Mouse (Mus musculus) gastrocnemius, adult 8-10 months (tissue): ENCODE results near the gene Nfkb1. TPM values are rescaled to one million over a fixed set of nuclear protein-coding genes. Genes with fewer than 3 reads are reported as not detected.

Source experiments
- DNase-seq, 2 experiments: peaks; one replicate each; pipeline ENCODE4 v3.0.0; 2022; ENCODE audit warnings: low spot score in 2 of 2
- total RNA-seq, 4 experiments: library from RNA; stranded (reverse); gene quantifications; 2 replicates each; pipeline ENCODE4 v1.2.4; 2022

The Nfkb1 gene
- total RNA-seq, 4 experiments from 2014 or later, result 17.2 to 21.6 (median 19.0) TPM

DNA sequence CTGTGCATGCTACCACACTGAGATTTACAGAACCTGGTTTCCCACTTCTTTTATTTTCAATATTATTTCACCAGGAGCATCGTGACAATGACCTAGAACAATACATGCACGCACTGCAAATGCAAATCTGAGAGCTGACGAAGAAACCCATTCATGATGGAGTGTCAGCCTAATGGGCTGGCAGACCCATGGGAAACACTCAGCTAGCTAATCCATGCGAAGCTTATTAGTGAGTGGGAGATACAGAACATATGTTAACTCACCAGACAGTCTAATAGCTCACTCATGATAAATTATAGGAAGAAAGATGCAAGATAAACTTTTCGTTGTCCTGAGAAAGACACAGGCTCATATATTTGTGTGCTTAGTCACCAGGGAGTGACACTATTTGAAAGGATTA, 19.2 kb downstream of the Nfkb1 start:
- DNase-seq, result no peak

- no peak for DNase-seq
Observed at GRCm38 (mm10) chr3:135670869-135671268, 20.5 kb downstream of the Nfkb1 start.

GRCm38 (mm10) chr3:135667084-135667483, 24.3 kb downstream of the Nfkb1 start:
- DNase-seq, result no peak

DNA sequence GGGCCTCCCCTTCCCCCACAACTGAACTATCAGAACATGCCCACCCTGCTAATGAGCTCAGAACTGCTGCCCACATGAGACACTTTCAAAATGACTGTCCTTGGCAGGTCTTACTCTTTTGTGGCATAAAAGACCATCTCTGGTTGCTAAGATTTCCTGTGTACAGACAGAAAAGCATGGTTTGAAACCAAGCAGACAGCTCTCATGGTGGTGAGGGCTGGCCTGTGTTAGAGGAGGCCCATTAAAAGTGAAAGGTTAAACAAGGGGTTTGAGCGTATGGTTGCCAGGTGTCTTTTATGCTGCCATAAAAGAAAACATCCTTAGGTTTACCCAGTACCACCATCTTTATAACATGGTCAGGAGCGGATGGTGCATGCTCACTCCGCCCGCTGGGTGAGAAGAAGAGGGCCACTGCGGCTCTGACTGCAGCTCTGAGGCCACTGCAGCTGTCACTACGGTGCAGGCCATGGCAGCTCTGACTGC, 25.5 kb downstream of the Nfkb1 start:
- no peak for DNase-seq

GRCm38 (mm10) chr3:135662139-135662864, 29.0 kb downstream of the Nfkb1 start:
- DNase-seq, result no peak

DNA sequence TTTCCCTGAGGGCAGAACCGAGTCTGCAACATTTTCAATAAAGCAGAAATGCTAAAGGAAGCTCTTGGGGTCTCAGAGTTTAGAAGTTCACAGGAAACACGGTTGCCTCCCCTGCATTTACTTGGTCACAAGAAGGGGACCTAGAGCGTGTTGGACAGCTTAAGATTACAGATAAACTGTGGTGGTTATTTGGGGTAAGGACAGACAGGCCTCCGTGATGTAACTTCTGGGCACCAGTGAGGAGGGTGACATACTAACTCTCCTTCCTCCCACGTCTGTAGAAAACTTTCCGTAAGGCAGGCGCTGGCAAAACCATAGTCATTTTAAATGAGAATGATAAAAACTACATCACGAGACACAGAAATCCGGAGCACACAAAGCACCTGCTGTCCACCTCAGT, 29.6 kb downstream of the Nfkb1 start:
- no peak for DNase-seq

DNA sequence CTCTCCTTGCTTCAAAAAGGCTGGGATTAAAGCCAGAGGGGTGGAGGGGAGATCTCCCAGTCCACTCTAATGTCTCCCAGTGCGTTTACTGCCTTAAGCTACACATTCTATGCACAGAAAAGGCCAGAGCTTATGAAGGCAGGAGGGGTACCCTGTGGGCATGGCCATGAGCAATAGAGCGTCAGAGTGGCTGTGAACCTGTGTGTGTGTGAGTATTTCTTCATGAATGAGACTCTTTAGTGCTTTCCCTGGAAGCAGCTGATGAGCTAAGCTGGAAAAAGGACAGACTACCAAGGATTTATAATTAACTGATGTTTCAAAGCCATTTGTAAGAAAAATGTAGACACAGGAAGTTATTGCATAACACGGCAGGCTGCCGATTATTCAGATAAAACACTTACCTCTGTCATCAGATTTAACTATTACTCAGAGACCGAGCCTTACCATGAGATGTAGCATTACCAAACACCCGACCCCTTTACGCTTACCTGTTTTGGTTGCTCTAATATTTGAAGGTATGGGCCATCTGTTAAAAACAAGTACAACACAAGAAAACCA, 32.7 kb downstream of the Nfkb1 start:
- DNase-seq, result no peak

DNA sequence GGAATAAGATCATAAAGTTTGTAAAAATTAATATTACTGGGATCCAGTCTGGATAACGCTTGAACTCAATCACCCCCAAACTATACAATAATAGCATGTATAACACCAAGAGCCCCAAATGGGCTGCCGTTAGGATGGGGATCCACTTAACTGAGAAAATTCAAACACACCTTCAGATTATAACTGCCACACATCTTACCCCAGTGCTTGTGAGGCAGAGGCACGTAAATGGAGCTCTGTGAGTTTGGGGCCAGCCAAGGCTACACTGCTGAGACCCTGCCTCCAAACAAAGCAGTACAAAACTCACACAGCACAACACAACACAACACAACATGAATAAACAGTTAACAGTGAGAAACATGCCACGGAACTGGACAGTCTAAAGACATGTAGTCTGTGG, 35.2 kb downstream of the Nfkb1 start:
- DNase-seq, result no peak

DNA sequence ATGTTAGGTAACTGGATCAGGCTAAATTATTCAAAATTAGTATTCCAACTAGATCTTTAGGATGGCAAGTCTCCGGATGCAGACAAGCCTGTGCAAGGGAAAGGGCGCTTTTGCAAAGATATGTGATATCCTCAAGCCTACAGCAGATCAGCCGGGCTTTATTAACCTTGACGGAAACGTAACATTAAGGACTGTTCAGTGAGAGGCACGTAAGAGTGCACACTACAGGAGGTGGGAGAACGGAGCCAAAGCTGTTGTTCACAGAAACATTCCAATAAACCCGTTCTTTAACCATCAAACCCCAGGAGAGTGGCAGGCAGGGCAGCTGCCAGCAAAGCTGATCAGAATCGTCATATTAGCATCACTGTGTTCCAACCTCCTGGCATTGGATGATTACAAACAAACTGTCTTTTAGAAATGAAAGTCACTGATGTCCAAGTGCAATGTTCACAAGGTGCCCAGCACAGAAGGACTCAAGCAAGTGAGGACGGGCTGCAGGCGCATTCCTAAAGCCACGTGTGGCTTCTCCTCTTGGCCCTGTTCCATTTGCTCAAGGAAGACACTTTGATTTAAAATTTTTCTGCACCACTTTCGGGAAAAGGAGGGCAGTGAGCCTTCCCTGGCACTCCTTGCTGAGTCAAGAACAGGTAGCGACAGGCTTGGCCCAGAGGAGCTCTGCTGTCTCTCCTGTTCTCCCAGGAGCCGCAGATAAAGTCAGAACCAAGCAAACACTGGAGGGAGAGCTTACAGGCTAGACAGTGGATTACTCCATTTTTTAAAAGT, 40.4 kb downstream of the Nfkb1 start:
- no peak for DNase-seq

- no peak for DNase-seq
Observed at GRCm38 (mm10) chr3:135649809-135650208, 41.5 kb downstream of the Nfkb1 start.

GRCm38 (mm10) chr3:135648501-135648900, 42.8 kb downstream of the Nfkb1 start:
- DNase-seq, result no peak

GRCm38 (mm10) chr3:135646622-135647021, 44.7 kb downstream of the Nfkb1 start:
- no peak for DNase-seq

- no peak for DNase-seq
Observed at GRCm38 (mm10) chr3:135644971-135645370, 46.4 kb downstream of the Nfkb1 start.

GRCm38 (mm10) chr3:135641623-135641915, 49.8 kb downstream of the Nfkb1 start:
- no peak for DNase-seq

- no peak for DNase-seq
Observed at GRCm38 (mm10) chr3:135640856-135641622, 50.3 kb downstream of the Nfkb1 start.

DNA sequence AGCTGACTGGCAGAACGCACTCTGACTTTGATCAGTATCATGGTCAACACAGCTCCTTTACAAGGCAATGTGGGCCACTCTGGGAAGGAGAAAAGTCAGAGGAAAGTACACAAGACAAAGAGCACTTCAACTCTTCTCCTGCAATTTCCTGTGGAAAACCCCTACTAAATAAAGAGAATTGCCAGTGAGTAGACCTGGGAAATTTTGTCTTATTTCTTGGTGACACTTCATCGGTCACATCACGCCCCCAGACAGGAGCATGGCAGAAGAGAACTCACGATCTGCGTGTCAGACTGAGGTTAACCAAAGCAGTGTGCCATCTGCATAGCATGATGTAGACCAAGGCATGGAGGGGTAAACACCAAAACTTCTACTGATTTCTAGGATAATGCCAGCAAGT, 51.1 kb downstream of the Nfkb1 start:
- no peak for DNase-seq

- DNase-seq, result no peak
Observed at GRCm38 (mm10) chr3:135637592-135637991, 53.8 kb downstream of the Nfkb1 start.

- DNase-seq, result no peak
Observed at GRCm38 (mm10) chr3:135636454-135636853, 54.9 kb downstream of the Nfkb1 start.

- no peak for DNase-seq
Observed at GRCm38 (mm10) chr3:135635646-135636434, 55.5 kb downstream of the Nfkb1 start.

DNA sequence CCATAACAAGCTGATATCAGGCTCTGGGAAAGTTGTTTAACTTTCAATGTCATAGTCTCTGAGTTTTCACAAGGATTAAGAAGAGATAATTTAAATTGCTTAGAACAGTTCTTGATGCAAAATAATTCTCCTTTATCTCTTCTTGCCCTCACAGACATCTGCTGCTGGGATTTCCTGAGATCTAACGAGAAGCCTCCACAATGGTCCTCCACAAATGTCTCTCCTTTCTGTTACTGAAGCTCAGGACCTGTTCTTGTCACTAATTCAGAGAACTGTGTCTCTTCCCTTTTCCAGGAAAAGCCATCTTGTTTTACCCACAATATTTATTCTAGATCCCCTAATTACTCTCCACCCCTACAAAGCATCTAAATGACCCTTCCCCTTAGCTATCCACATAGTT, 56.3 kb downstream of the Nfkb1 start:
- DNase-seq, result no peak

- no peak for DNase-seq
Observed at GRCm38 (mm10) chr3:135634275-135634674, 57.1 kb downstream of the Nfkb1 start.
